ENCODE assay signal across 17 mouse cellular contexts in the genomic region with DNA sequence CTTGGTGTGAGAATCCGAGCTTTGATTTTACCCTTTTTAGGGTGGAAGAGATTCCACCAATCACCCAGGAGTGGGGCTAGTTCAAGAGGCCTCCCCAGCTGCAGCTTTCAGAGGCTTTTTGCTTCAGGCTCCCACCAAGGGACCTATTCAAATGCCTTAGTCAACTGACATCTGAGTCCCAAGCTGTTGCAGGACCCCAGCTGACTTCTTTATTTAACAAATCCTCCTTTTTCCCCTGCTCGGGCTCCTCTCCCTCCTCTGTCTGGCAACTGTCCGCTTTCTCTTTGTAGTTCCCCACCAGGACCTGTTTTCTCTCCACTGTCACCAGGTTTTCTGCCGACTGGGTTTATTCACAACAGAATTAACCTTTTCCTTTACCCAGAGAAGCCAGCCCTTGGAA. TPM values are rescaled to one million over a fixed set of nuclear protein-coding genes. Genes with fewer than 3 reads are reported as not detected.
DNase-seq lines count a peak whose midpoint lies in the region; ATAC-seq lines count a peak whose summit lies in the region.
"Had no signal": no experiment of that assay in that cellular context is flagged by ENCODE, and none has a peak within 500 bp of the region (broad histone marks: within the 10 kb centered on the region; RNA-seq: fewer than 3 reads in every experiment).

No protein-coding gene starts in this region.

- peak; percentile 36 for DNase-seq in embryo, embryonic 10.5 days (ENCODE audit: low spot score)
- DNase-seq in embryo, embryonic 9.5 days (ENCODE audit: extremely low spot score), result no peak
- peak; percentile 18 for DNase-seq in hindbrain, embryonic 10.5 days (ENCODE audit: low spot score)
- DNase-seq in hindbrain, embryonic 14.5 days (ENCODE audit: low spot score), result no peak
- DNase-seq in gastrocnemius, adult 18-20 months (ENCODE audit: low spot score), result no peak
- DNase-seq in gastrocnemius, postnatal 25 days, result no peak
- DNase-seq: adrenal gland, postnatal 14 days; cerebellum, postnatal 36 days; gastrocnemius, adult 2 months; lung, postnatal 14 days had no signal

- WGBS in hindbrain, embryonic 10.5 days, result 4% methylated on average over 4 of the region's 4 CpGs
- WGBS in hindbrain, embryonic 14.5 days, result 2% methylated on average over 4 of the region's 4 CpGs
- 4% methylated on average over 4 of the region's 4 CpGs for WGBS in limb, embryonic 13.5 days
- 32% methylated on average over 4 of the region's 4 CpGs for WGBS in liver, embryonic 12.5 days (ENCODE audit: insufficient replicate concordance)

- no peaks in the 10 kb centered on the region for H3K36me3 ChIP-seq in hindbrain, embryonic 10.5 days
- H3K36me3 ChIP-seq in hindbrain, embryonic 14.5 days (replicated peaks; ENCODE audit: control insufficient read depth, insufficient read depth), result no peaks in the 10 kb centered on the region
- H3K36me3 ChIP-seq in limb, embryonic 13.5 days, result no peaks in the 10 kb centered on the region
- H3K36me3 ChIP-seq in liver, embryonic 12.5 days, result no peaks in the 10 kb centered on the region
- H3K36me3 ChIP-seq: stomach, embryonic 15.5 days had no signal

- peaks cover 12% of the 10 kb centered on the region for H3K4me1 ChIP-seq in hindbrain, embryonic 10.5 days (replicated peaks)
- peaks cover 6% of the 10 kb centered on the region; the same call in 1 of the 2 replicates for H3K4me1 ChIP-seq in hindbrain, embryonic 14.5 days (replicated peaks; ENCODE audit: control insufficient read depth, insufficient read depth, low read length)
- H3K4me1 ChIP-seq in limb, embryonic 13.5 days, result peaks cover 10% of the 10 kb centered on the region
- H3K4me1 ChIP-seq in liver, embryonic 12.5 days, result peaks cover 16% of the 10 kb centered on the region
- H3K4me1 ChIP-seq: stomach, embryonic 15.5 days had no signal

- H3K4me3 ChIP-seq in hindbrain, embryonic 10.5 days, result no peak overlapping the region
- H3K4me3 ChIP-seq in hindbrain, embryonic 14.5 days (replicated peaks; ENCODE audit: low read length), result no peak overlapping the region
- H3K4me3 ChIP-seq in limb, embryonic 13.5 days, result no peak overlapping the region
- H3K4me3 ChIP-seq in liver, embryonic 12.5 days, result no peak overlapping the region
- H3K4me3 ChIP-seq: erythroblast, embryonic 14.5 days; gastrocnemius, adult 2 months; stomach, embryonic 15.5 days had no signal

- ATAC-seq in hindbrain, embryonic 14.5 days (ENCODE audit: low FRiP score), result no peak
- no peak for ATAC-seq in limb, embryonic 13.5 days (ENCODE audit: low FRiP score, low read depth)
- no peak for ATAC-seq in liver, embryonic 12.5 days

- no peaks in the 10 kb centered on the region for H3K27me3 ChIP-seq in hindbrain, embryonic 10.5 days (ENCODE audit: insufficient read depth, poor library complexity, severe bottlenecking)
- no peaks in the 10 kb centered on the region for H3K27me3 ChIP-seq in hindbrain, embryonic 14.5 days (ENCODE audit: control insufficient read depth, insufficient read depth, low read length)
- H3K27me3 ChIP-seq in limb, embryonic 13.5 days, result no peaks in the 10 kb centered on the region
- H3K27me3 ChIP-seq in liver, embryonic 12.5 days (replicated peaks), result 0 out of 2 replicates have a peak, but pooled peaks cover 5% of the 10 kb centered on the region
- H3K27me3 ChIP-seq: CH12.LX; stomach, embryonic 15.5 days had no signal

- peak overlapping the region; percentile 53; the same call in 1 of the 2 replicates for H3K27ac ChIP-seq in hindbrain, embryonic 10.5 days
- no peak overlapping the region for H3K27ac ChIP-seq in hindbrain, embryonic 14.5 days
- H3K27ac ChIP-seq in limb, embryonic 13.5 days, result peak overlapping the region; percentile 6; the same call in 1 of the 2 replicates
- H3K27ac ChIP-seq in liver, embryonic 12.5 days, result no peak overlapping the region
- H3K27ac ChIP-seq: gastrocnemius, adult 2 months; liver, embryonic 14.5 days; stomach, embryonic 15.5 days had no signal

- H3K9ac ChIP-seq in hindbrain, embryonic 14.5 days, result no peak overlapping the region
- H3K9ac ChIP-seq in limb, embryonic 13.5 days, result no peak overlapping the region
- no peak overlapping the region for H3K9ac ChIP-seq in liver, embryonic 12.5 days
- H3K9ac ChIP-seq: liver, embryonic 14.5 days; stomach, embryonic 15.5 days had no signal

- H3K4me2 ChIP-seq in hindbrain, embryonic 14.5 days (replicated peaks), result no peak overlapping the region
- no peak overlapping the region for H3K4me2 ChIP-seq in limb, embryonic 13.5 days (replicated peaks)
- no peak overlapping the region for H3K4me2 ChIP-seq in liver, embryonic 12.5 days
- H3K4me2 ChIP-seq: stomach, embryonic 15.5 days had no signal

- no peaks in the 10 kb centered on the region for H3K9me3 ChIP-seq in hindbrain, embryonic 10.5 days
- H3K9me3 ChIP-seq in hindbrain, embryonic 14.5 days (ENCODE audit: control insufficient read depth, low read length), result no peaks in the 10 kb centered on the region
- H3K9me3 ChIP-seq in limb, embryonic 13.5 days, result no peaks in the 10 kb centered on the region
- no peaks in the 10 kb centered on the region for H3K9me3 ChIP-seq in liver, embryonic 12.5 days (replicated peaks)
- H3K9me3 ChIP-seq: stomach, embryonic 15.5 days had no signal

RNA-seq across cellular contexts. Expression of gene Nanog, which starts 8.6 kb away (rescaled TPM):
- polyA plus RNA-seq in hindbrain, embryonic 10.5 days (2016; fragmentation: Nextera tagmentation; extraction: Ambion mirVana), result 0.12 and 0.24 TPM in 2 replicates
- polyA plus RNA-seq in hindbrain, embryonic 14.5 days (2014; fragmentation: Nextera tagmentation; extraction: Ambion mirVana), result 0.09 TPM in 1 of 2 replicates, not detected in the other
- polyA plus RNA-seq in limb, embryonic 13.5 days (2015; fragmentation: Nextera tagmentation; extraction: Ambion mirVana), result 0.25 and 0.37 TPM in 2 replicates
- polyA plus RNA-seq in liver, embryonic 12.5 days (2016; fragmentation: Nextera tagmentation; extraction: Ambion mirVana), result 0.12 TPM in 1 of 2 replicates, not detected in the other
- total RNA-seq in gastrocnemius, adult 18-20 months (2021), result not detected
- not detected for total RNA-seq in gastrocnemius, postnatal 25 days (2021)
- total RNA-seq: adrenal gland, postnatal 14 days; CH12.LX; gastrocnemius, adult 2 months; left cerebral cortex, postnatal 10 days had no signal
- polyA plus RNA-seq: erythroblast, embryonic 14.5 days had no signal

Comparison
In these comparisons a context has a peak if more than half of its experiments do, and no peak if none do; other contexts are left out.
1. DNase-seq: peak in embryo, embryonic 10.5 days (single experiment) and hindbrain, embryonic 10.5 days (single experiment); none in embryo, embryonic 9.5 days (single experiment), hindbrain, embryonic 14.5 days (single experiment), gastrocnemius, adult 18-20 months (single experiment) and gastrocnemius, postnatal 25 days (single experiment).
2. H3K27ac ChIP-seq: peak in hindbrain, embryonic 10.5 days (single experiment) and limb, embryonic 13.5 days (single experiment); none in hindbrain, embryonic 14.5 days (single experiment) and liver, embryonic 12.5 days (single experiment).